Mouse (Mus musculus): Measurements from ENCODE around the gene Mthfd1l.

- TF ChIP-seq CTCF (IDR thresholded peaks at IDR 0.05; ENCODE audit: low read depth, low read length) = no peak
- no peak for TF ChIP-seq EP300 (IDR thresholded peaks at IDR 0.05; ENCODE audit: insufficient read depth, low read depth, low read length)
Measured at GRCm38 (mm10) chr10:4096151-4096550, 123.2 kb downstream of the Mthfd1l start.
